Mouse (Mus musculus) spleen, postnatal 36 days (tissue): ENCODE measurements around the gene H2-Q7.
A peak's percentile ranks its signal among the peaks of the same experiment; 100 is the strongest.
"Not testable (repeated sequence)": the region's sequence is repeated elsewhere in the genome, so short reads cannot be mapped to it uniquely, and the experiment has no call there.

Experiments used
- DNase-seq, 2 experiments: peaks; one replicate each; pipeline ENCODE4 v3.0.0; 2022; ENCODE audit warnings: low spot score in 2 of 2, mixed read lengths in 1 of 2

Gene H2-Q7

GRCm38 (mm10) chr17:35435577-35435976 lies 3.4 kb upstream of the H2-Q7 start:
- DNase-seq = not testable (repeated sequence)

GRCm38 (mm10) chr17:35437386-35437936 lies 1.5 kb upstream of the H2-Q7 start:
- DNase-seq = not testable (repeated sequence)

- not testable (repeated sequence) for DNase-seq
Observed at GRCm38 (mm10) chr17:35438395-35438794, 560 bp upstream of the H2-Q7 start.

- peak in 1 of 2 experiments; percentile 34 for DNase-seq
Observed at GRCm38 (mm10) chr17:35439295-35439747, 366 bp downstream of the H2-Q7 start.

- DNase-seq = not testable (repeated sequence)
Observed at GRCm38 (mm10) chr17:35439925-35440645, 1.1 kb downstream of the H2-Q7 start.

- DNase-seq = not testable (repeated sequence)
Observed at GRCm38 (mm10) chr17:35442376-35442775, 3.4 kb downstream of the H2-Q7 start.

GRCm38 (mm10) chr17:35444510-35444909 lies 5.6 kb downstream of the H2-Q7 start:
- not testable (repeated sequence) for DNase-seq

- DNase-seq = not testable (repeated sequence)
Observed at GRCm38 (mm10) chr17:35458247-35458646, 19.3 kb downstream of the H2-Q7 start.

GRCm38 (mm10) chr17:35460513-35461341 lies 21.8 kb downstream of the H2-Q7 start:
- DNase-seq = not testable (repeated sequence)

- not testable (repeated sequence) for DNase-seq
Observed at GRCm38 (mm10) chr17:35465651-35466050, 26.7 kb downstream of the H2-Q7 start.

GRCm38 (mm10) chr17:35468936-35469335 lies 30.0 kb downstream of the H2-Q7 start:
- DNase-seq = not testable (repeated sequence)

GRCm38 (mm10) chr17:35469842-35470751 lies 31.1 kb downstream of the H2-Q7 start, which contains the start of gene H2-Q10:
TSS of gene H2-Q10 (plus strand) at chr17:35470089.
- no peak for DNase-seq

GRCm38 (mm10) chr17:35484066-35484465 lies 45.1 kb downstream of the H2-Q7 start:
- DNase-seq = peak; percentile 20 to 34

- no peak for DNase-seq
Observed at GRCm38 (mm10) chr17:35485702-35486101, 46.7 kb downstream of the H2-Q7 start.

GRCm38 (mm10) chr17:35486726-35487125 lies 47.8 kb downstream of the H2-Q7 start:
- no peak for DNase-seq

GRCm38 (mm10) chr17:35488041-35488440 lies 49.1 kb downstream of the H2-Q7 start:
- no peak for DNase-seq

GRCm38 (mm10) chr17:35490320-35490719 lies 51.4 kb downstream of the H2-Q7 start:
- no peak for DNase-seq
